Mouse (Mus musculus) MEL (cell line): ENCODE data around the gene Pcmt1. TPM values are rescaled to one million over a fixed set of nuclear protein-coding genes. Genes with fewer than 3 reads are reported as not detected.

Source experiments
- DNase-seq: peaks from one replicate; pipeline ENCODE4 v3.0.0; 2011; ENCODE audit warnings: low read depth, low spot score
- H3K27ac ChIP-seq: 2 replicates; pipeline ENCODE4 v1.5.1; 2012; ENCODE audit warnings: low read depth, mild to moderate bottlenecking, control low read depth, low read length, moderate library complexity; ENCODE audit not compliant: control insufficient read depth
- H3K27me3 ChIP-seq, 2 experiments: fragments of 150-350 bp in 1 of 2; sonication (generic) in 1 of 2; 2 replicates each; pipeline ENCODE4 v1.6.1; 2012; ENCODE audit warnings: low read length in 2 of 2, mild to moderate bottlenecking in 2 of 2, improper control_type of control experiment in 1 of 2, moderate library complexity in 1 of 2; ENCODE audit not compliant: insufficient read depth in 2 of 2, control insufficient read depth in 1 of 2
- H3K36me3 ChIP-seq, 2 experiments: 2 replicates each; pipeline ENCODE4 v1.6.1; 2012 to 2014; ENCODE audit warnings: low read length in 2 of 2, improper control_type of control experiment in 1 of 2, inconsistent platforms in 1 of 2, mild to moderate bottlenecking in 1 of 2; ENCODE audit not compliant: insufficient read depth in 2 of 2, control insufficient read depth in 1 of 2
- H3K4me1 ChIP-seq, 2 experiments: fragments of 150-350 bp in 1 of 2; sonication (generic) in 1 of 2; 2 replicates each; pipeline ENCODE4 v1.6.1; 2012; ENCODE audit warnings: low read length in 2 of 2, improper control_type of control experiment in 1 of 2, mild to moderate bottlenecking in 1 of 2; ENCODE audit not compliant: insufficient read depth in 2 of 2, control insufficient read depth in 1 of 2
- H3K4me3 ChIP-seq, 2 experiments: fragments of 150-350 bp in 1 of 2; sonication (generic) in 1 of 2; 2 replicates each; pipeline ENCODE4 v1.5.1; 2012; ENCODE audit warnings: low read depth in 2 of 2, low read length in 2 of 2, mild to moderate bottlenecking in 2 of 2, moderate library complexity in 2 of 2, control low read depth in 1 of 2, improper control_type of control experiment in 1 of 2; ENCODE audit not compliant: control insufficient read depth in 1 of 2, insufficient read depth in 1 of 2
- H3K79me2 ChIP-seq: 2 replicates; pipeline ENCODE4 v1.6.1; 2012; ENCODE audit warnings: mild to moderate bottlenecking, low read length, moderate library complexity; ENCODE audit not compliant: control insufficient read depth, poor library complexity, insufficient read depth
- H3K9ac ChIP-seq: 2 replicates; pipeline ENCODE4 v1.6.1; 2012; ENCODE audit warnings: low read depth, mild to moderate bottlenecking, control low read depth, low read length, moderate library complexity; ENCODE audit not compliant: control insufficient read depth, poor library complexity, severe bottlenecking
- H3K9me3 ChIP-seq: fragments of 150-350 bp; sonication (generic); replicated peaks from 2 replicates; pipeline ENCODE4 v1.6.1; 2012; ENCODE audit warnings: mild to moderate bottlenecking, low read length, improper control_type of control experiment, moderate library complexity; ENCODE audit not compliant: insufficient read depth
- BHLHE40 ChIP-seq: IDR thresholded peaks from 2 replicates; pipeline ENCODE4 v1.6.1; 2012; ENCODE audit warnings: low read depth, mild to moderate bottlenecking, inconsistent platforms, low read length, improper control_type of control experiment, borderline replicate concordance
- CHD1 ChIP-seq: IDR thresholded peaks from 2 replicates; pipeline ENCODE4 v1.6.1; 2012; ENCODE audit warnings: low read depth, mild to moderate bottlenecking, inconsistent platforms, low read length, improper control_type of control experiment
- CHD2 ChIP-seq: IDR thresholded peaks from 2 replicates; pipeline ENCODE4 v1.6.1; 2011; ENCODE audit warnings: low read length, improper control_type of control experiment
- E2F4 ChIP-seq: IDR thresholded peaks from 2 replicates; pipeline ENCODE4 v1.6.1; 2011; ENCODE audit warnings: low read depth, low read length, improper control_type of control experiment, borderline replicate concordance
- ELF1 ChIP-seq: IDR thresholded peaks from 2 replicates; pipeline ENCODE4 v1.6.1; 2014; ENCODE audit warnings: low read depth, mild to moderate bottlenecking, inconsistent platforms, low read length, improper control_type of control experiment, moderate library complexity
- EP300 ChIP-seq, 2 experiments: IDR thresholded peaks; 2 replicates each; pipeline ENCODE4 v1.6.1; 2011; ENCODE audit warnings: improper control_type of control experiment in 2 of 2, low read length in 2 of 2, low read depth in 1 of 2, mild to moderate bottlenecking in 1 of 2
- ETS1 ChIP-seq: IDR thresholded peaks from 2 replicates; pipeline ENCODE4 v1.6.1; 2012; ENCODE audit warnings: low read depth, mild to moderate bottlenecking, inconsistent platforms, low read length, improper control_type of control experiment, moderate library complexity
- GATA1 ChIP-seq: IDR thresholded peaks from 2 replicates; pipeline ENCODE4 v1.6.1; 2011; ENCODE audit warnings: low read depth, low read length, improper control_type of control experiment
- HCFC1 ChIP-seq: IDR thresholded peaks from 2 replicates; pipeline ENCODE4 v1.6.1; 2012; ENCODE audit warnings: low read depth, mild to moderate bottlenecking, inconsistent platforms, low read length, improper control_type of control experiment, moderate library complexity
- JUND ChIP-seq: IDR thresholded peaks from 2 replicates; pipeline ENCODE4 v1.6.1; 2011; ENCODE audit warnings: low read depth, mild to moderate bottlenecking, improper control_type of control experiment, low read length
- KAT2A ChIP-seq: conservative IDR thresholded peaks from 2 replicates; pipeline ENCODE4 v1.6.1; 2012; ENCODE audit warnings: low read depth, low read length, improper control_type of control experiment, inconsistent platforms
- MAFK ChIP-seq: IDR thresholded peaks from 2 replicates; pipeline ENCODE4 v1.6.1; 2011; ENCODE audit warnings: low read depth, mild to moderate bottlenecking, low read length, improper control_type of control experiment, borderline replicate concordance
- MAX ChIP-seq: IDR thresholded peaks from 2 replicates; pipeline ENCODE4 v1.6.1; 2011; ENCODE audit warnings: low read length, improper control_type of control experiment
- MAZ ChIP-seq: IDR thresholded peaks from 2 replicates; pipeline ENCODE4 v1.6.1; 2012; ENCODE audit warnings: low read depth, mild to moderate bottlenecking, inconsistent platforms, low read length, improper control_type of control experiment
- MXI1 ChIP-seq: IDR thresholded peaks from 2 replicates; pipeline ENCODE4 v1.6.1; 2011; ENCODE audit warnings: mild to moderate bottlenecking, low read depth, low read length, improper control_type of control experiment
- MYC ChIP-seq: IDR thresholded peaks from 2 replicates; pipeline ENCODE4 v1.6.1; 2011; ENCODE audit warnings: low read depth, mild to moderate bottlenecking, low read length, improper control_type of control experiment, moderate library complexity
- NELFE ChIP-seq: IDR thresholded peaks from 2 replicates; pipeline ENCODE4 v1.6.1; 2011; ENCODE audit warnings: low read depth, low read length, improper control_type of control experiment
- NRF1 ChIP-seq: IDR thresholded peaks from 2 replicates; pipeline ENCODE4 v1.6.1; 2014; ENCODE audit warnings: low read depth, mild to moderate bottlenecking, inconsistent platforms, low read length, improper control_type of control experiment, moderate library complexity; ENCODE audit not compliant: poor library complexity, insufficient read depth, severe bottlenecking
- POLR2A ChIP-seq, 2 experiments: IDR thresholded peaks; 2 replicates each; pipeline ENCODE4 v1.6.1; 2011 to 2012; ENCODE audit warnings: low read length in 2 of 2, mild to moderate bottlenecking in 2 of 2, control low read depth in 1 of 2, improper control_type of control experiment in 1 of 2, low read depth in 1 of 2, moderate library complexity in 1 of 2; ENCODE audit not compliant: control insufficient read depth in 1 of 2, insufficient read depth in 1 of 2, poor library complexity in 1 of 2
- POLR2AphosphoS2 ChIP-seq: IDR thresholded peaks from 2 replicates; pipeline ENCODE4 v1.6.1; 2011; ENCODE audit warnings: low read length, improper control_type of control experiment
- POLR2AphosphoS5 ChIP-seq: IDR thresholded peaks from 2 replicates; pipeline ENCODE4 v1.6.1; 2012; ENCODE audit warnings: low read depth, borderline replicate concordance, mild to moderate bottlenecking, inconsistent platforms, low read length, moderate library complexity, mixed read lengths
- RCOR1 ChIP-seq: IDR thresholded peaks from 2 replicates; pipeline ENCODE4 v1.6.1; 2012; ENCODE audit warnings: low read depth, mild to moderate bottlenecking, inconsistent platforms, low read length, improper control_type of control experiment
- SIN3A ChIP-seq: IDR thresholded peaks from 2 replicates; pipeline ENCODE4 v1.6.1; 2012; ENCODE audit warnings: low read length, improper control_type of control experiment, inconsistent platforms
- SMC3 ChIP-seq: IDR thresholded peaks from 2 replicates; pipeline ENCODE4 v1.6.1; 2011; ENCODE audit warnings: low read depth, low read length, improper control_type of control experiment
- TAL1 ChIP-seq: IDR thresholded peaks from 2 replicates; pipeline ENCODE4 v1.6.1; 2012; ENCODE audit warnings: mild to moderate bottlenecking, inconsistent platforms, low read length, moderate library complexity, mixed read lengths
- TBP ChIP-seq: IDR thresholded peaks from 2 replicates; pipeline ENCODE4 v1.8.0; 2011; ENCODE audit warnings: low read depth, low read length, improper control_type of control experiment
- USF1 ChIP-seq: IDR thresholded peaks from 2 replicates; pipeline ENCODE4 v1.6.1; 2014; ENCODE audit warnings: low read depth, mild to moderate bottlenecking, inconsistent platforms, low read length, improper control_type of control experiment, moderate library complexity
- USF2 ChIP-seq, 2 experiments: IDR thresholded peaks; 2 replicates each; pipeline ENCODE4 v1.6.1; 2011 to 2012; ENCODE audit warnings: improper control_type of control experiment in 2 of 2, low read length in 2 of 2, borderline replicate concordance in 1 of 2, inconsistent platforms in 1 of 2, low read depth in 1 of 2, mild to moderate bottlenecking in 1 of 2; ENCODE audit not compliant: insufficient read depth in 1 of 2
- ZKSCAN1 ChIP-seq: IDR thresholded peaks from 2 replicates; pipeline ENCODE4 v1.6.1; 2012; ENCODE audit warnings: low read depth, mild to moderate bottlenecking, inconsistent platforms, low read length, improper control_type of control experiment, moderate library complexity
- ZMIZ1 ChIP-seq: IDR thresholded peaks from 2 replicates; pipeline ENCODE4 v1.6.1; 2012; ENCODE audit warnings: low read depth, mild to moderate bottlenecking, inconsistent platforms, low read length, improper control_type of control experiment, moderate library complexity
- ZNF384 ChIP-seq: IDR thresholded peaks from 2 replicates; pipeline ENCODE4 v1.6.1; 2012; ENCODE audit warnings: low read depth, mild to moderate bottlenecking, inconsistent platforms, low read length, improper control_type of control experiment
- polyA plus RNA-seq, 2 experiments: library from polyadenylated mRNA; stranded (reverse) in 1 of 2; unstranded in 1 of 2; fragments of >175 nt in 1 of 2; fragments of >200 nt in 1 of 2; gene quantifications; 2 replicates each; pipeline versions ENCODE4 v1.2.1 to v1.2.4; 2012; ENCODE audit warnings: low replicate concordance in 2 of 2, low read depth in 1 of 2; ENCODE audit not compliant: insufficient read length in 2 of 2, insufficient read depth in 1 of 2, missing spikeins in 1 of 2
- total RNA-seq: library from RNA; depleted of rRNA; stranded (reverse); fragments of 300-350 nt; gene quantifications from 2 replicates; pipeline ENCODE4 v1.2.3, GENCODE M21; 2012

The Pcmt1 gene
- total and polyA plus RNA-seq, 3 experiments = 90.7 to 121 TPM; not detected in 1

- Histone ChIP-seq H3K27ac (no peak overlapping the region), H3K36me3 (peaks cover 6 to 34% of the 10 kb centered on the region in 2 experiments), H3K9ac (no peak overlapping the region), H3K27me3 (no peaks in the 10 kb centered on the region), H3K4me3 (no peak overlapping the region), H3K9me3 (no peaks in the 10 kb centered on the region), H3K79me2 (no peaks in the 10 kb centered on the region; the same call in 1 of the 2 replicates), H3K4me1 (peaks cover 3 to 5% of the 10 kb centered on the region in 2 experiments; a peak in 2 of 4 replicates)
- DNase-seq = no peak
- TF ChIP-seq NELFE = no peak
- TF ChIP-seq POLR2AphosphoS2 = no peak
- TF ChIP-seq NRF1 = no peak
- no peak for TF ChIP-seq HCFC1
- no peak for TF ChIP-seq MAZ
- no peak for TF ChIP-seq SMC3
- no peak for TF ChIP-seq POLR2AphosphoS5
- TF ChIP-seq RCOR1 = no peak
Measured at GRCm38 (mm10) chr10:7702586-7702985, 21.6 kb upstream of the Pcmt1 start.

GRCm38 (mm10) chr10:7700120-7700519, 19.2 kb upstream of the Pcmt1 start:
- H3K27ac ChIP-seq = no peak overlapping the region; the same call in 1 of the 2 replicates
- peaks cover 2% of the 10 kb centered on the region; the same call in 1 of the 2 replicates for H3K79me2 ChIP-seq
- H3K9ac ChIP-seq = no peak overlapping the region
- H3K9me3 ChIP-seq = no peaks in the 10 kb centered on the region
- H3K4me3 ChIP-seq = no peak overlapping the region
- peaks cover 12 to 35% of the 10 kb centered on the region in 2 experiments for H3K36me3 ChIP-seq
- H3K27me3 ChIP-seq = no peaks in the 10 kb centered on the region
- DNase-seq = peak; percentile 79
- H3K4me1 ChIP-seq = peaks cover 5 to 9% of the 10 kb centered on the region in 2 experiments
- TF ChIP-seq MYC (peak; percentile 73), ZNF384 (0 out of 2 replicates have a peak, but pooled peaks have one; percentile 11), CHD2 (no peak), POLR2A (IDR thresholded peaks at IDR 0.05; ENCODE audit: control insufficient read depth in 1 of 2, insufficient read depth in 1 of 2, low read depth in 1 of 2, low read length in 2 of 2, poor library complexity in 1 of 2) (no peak), ZMIZ1 (no peak), HCFC1 (no peak), RCOR1 (no peak), MAX (peak; percentile 77), BHLHE40 (no peak), EP300 (IDR thresholded peaks at IDR 0.05; ENCODE audit: low read depth in 1 of 2, low read length in 2 of 2) (peak in 1 of 2 experiments; percentile 37; a peak in 1 of 4 replicates), MAZ (no peak), JUND (no peak), USF2 (IDR thresholded peaks at IDR 0.05; ENCODE audit: borderline replicate concordance in 1 of 2, insufficient read depth in 1 of 2, low read depth in 1 of 2, low read length in 2 of 2) (no peak), POLR2AphosphoS2 (no peak), KAT2A (no peak), MXI1 (peak; percentile 83), ETS1 (peak; percentile 77), GATA1 (no peak; the same call in 1 of the 2 replicates), NRF1 (no peak), SMC3 (no peak), E2F4 (no peak), MAFK (no peak), TAL1 (no peak), TBP (no peak), ELF1 (no peak), SIN3A (no peak; the same call in 1 of the 2 replicates), ZKSCAN1 (no peak), USF1 (no peak), POLR2AphosphoS5 (no peak), NELFE (no peak), CHD1 (no peak)
